Mouse (Mus musculus) CD4-positive, CD25-positive, alpha-beta regulatory T cell, adult 9 weeks (primary cell): ENCODE measurements around the gene Hspb11. TPM values are rescaled to one million over a fixed set of nuclear protein-coding genes. Genes with fewer than 3 reads are reported as not detected.

Source experiments
- polyA plus RNA-seq: library from polyadenylated mRNA; unstranded; fragments of 100-300 nt; shearing (Covaris generic); gene quantifications from one replicate; pipeline ENCODE4 v1.2.1, GENCODE M21; 2017

Gene Hspb11
- 26.8 TPM for polyA plus RNA-seq

GRCm38 (mm10) chr4:107253125-107254091, at the start of gene Hspb11, which contains the start of gene Lrrc42:
Gene Hspb11 (plus strand): TSS chr4:107253593.
Gene Lrrc42 (minus strand): TSS chr4:107253532.

GRCm38 (mm10) chr4:107208880-107209279, 44.5 kb upstream of the Hspb11 start, which contains the start of gene Ldlrad1:
Gene Ldlrad1 (plus strand): TSS chr4:107209180.

DNA sequence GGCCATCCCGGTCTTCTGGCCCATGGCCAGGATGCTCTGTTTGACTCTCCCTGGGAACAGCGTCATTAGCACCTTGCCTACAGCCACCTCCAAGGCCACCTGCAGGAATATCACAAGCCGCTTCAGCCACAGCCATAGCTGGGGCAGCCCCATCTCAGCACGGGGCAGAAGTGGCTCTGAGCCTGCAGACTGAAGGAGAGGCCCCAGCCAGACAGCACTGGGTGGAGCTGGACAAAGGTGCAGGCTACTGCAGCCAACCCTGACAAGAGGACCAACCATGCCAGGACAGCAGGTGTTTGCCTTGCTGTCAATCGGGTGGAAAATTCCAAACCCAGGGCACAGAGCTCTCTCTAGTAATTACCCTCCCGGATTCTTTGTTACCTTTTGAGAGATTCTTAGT, 53.6 kb downstream of the Hspb11 start, which contains the start of gene Dio1:
TSS of gene Dio1 (minus strand) at position 204 of the 400 bp plus-strand sequence.

DNA sequence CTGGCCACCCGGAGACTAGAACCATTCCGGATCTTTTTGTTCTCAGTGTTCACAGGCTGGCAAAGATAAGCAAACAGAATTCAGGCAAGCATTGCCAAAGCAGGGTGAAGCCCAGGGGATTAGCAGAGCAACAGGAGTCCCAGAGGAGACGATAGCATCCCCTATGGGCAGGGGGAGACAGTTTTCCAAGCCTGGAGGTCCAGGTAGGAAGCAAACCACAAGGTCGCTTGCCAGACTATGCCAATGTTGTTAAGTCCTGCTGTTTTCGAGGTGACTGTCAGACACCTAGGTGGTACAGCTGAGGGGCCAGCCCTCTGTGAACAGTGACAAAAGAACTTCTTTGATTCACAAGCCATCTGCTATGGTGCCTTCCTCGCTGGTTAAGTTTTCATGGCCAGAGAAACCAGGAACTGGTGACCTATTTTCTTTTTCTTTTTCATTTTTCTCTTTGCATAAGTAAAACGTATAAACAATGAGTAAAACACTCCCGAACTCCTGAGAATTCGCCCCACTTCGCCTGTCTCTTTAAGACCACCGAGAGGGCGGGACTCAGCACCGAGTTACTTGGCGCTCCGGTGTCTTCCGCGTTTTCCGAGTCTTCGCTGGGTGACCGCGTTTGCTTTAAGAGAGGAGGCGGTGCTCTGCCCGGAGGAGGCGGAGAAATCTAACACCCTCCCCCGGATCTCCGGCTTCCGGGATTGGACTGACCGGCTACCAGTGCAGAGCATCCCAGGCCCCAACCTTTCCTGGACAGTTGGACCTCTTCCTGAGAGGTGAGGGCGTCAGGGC, 60.5 kb downstream of the Hspb11 start, which contains the start of gene Yipf1:
TSS of gene Yipf1 (plus strand) at position 674 of the 789 bp plus-strand sequence.

Other genes starting within 250 kb of the Hspb11 start
- gene Mrpl37, start 186.7 kb upstream of the Hspb11 start, polyA plus RNA-seq, result 78.4 TPM
- 11.6 TPM for gene Cyb5rl, start 186.6 kb upstream of the Hspb11 start, polyA plus RNA-seq
- not detected for gene Cdcp2, start 156.7 kb upstream of the Hspb11 start, polyA plus RNA-seq
- 458 TPM for gene Tmem59, start 75.2 kb upstream of the Hspb11 start, polyA plus RNA-seq
- gene Tceanc2, start 74.5 kb upstream of the Hspb11 start, polyA plus RNA-seq, result 22.7 TPM
- gene Ldlrad1, start 44.4 kb upstream of the Hspb11 start, polyA plus RNA-seq, result not detected
- gene Lrrc42, start 61 bp upstream of the Hspb11 start, polyA plus RNA-seq, result 38.1 TPM
- not detected for gene Dio1, start 53.6 kb downstream of the Hspb11 start, polyA plus RNA-seq
- gene Yipf1, start 60.8 kb downstream of the Hspb11 start, polyA plus RNA-seq, result 118 TPM
- gene Ndc1, start 114.2 kb downstream of the Hspb11 start, polyA plus RNA-seq, result 7.0 TPM
- not detected for gene Glis1, start 181.0 kb downstream of the Hspb11 start, polyA plus RNA-seq